Mouse (Mus musculus): ENCODE measurements around the gene Ptn. TPM values are rescaled to one million over a fixed set of nuclear protein-coding genes. Genes with fewer than 3 reads are reported as not detected.

Gene Ptn
- polyA plus RNA-seq, 1 experiment from 2014 or later = 120 TPM

DNA sequence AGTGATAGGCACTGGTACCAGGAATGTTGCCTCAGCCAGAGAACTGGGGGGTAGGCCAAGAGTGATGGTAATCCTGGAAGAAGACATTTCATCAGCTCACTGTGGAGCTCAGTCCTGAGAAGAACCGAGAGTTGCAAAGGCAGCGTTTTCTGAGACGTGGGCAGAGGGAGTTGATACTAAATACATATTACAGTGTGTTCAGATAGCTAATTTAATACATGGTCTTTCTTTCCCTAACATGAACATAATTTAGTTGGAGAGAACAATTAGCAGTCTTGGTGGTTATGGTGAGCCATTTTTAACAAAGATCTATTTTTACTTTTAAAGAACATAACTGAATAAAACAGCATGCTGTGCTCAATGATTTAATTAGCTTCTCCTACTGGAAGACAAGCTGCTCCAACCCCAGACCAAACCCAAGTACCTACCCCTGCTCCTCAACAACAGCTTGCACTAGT is 33.0 kb upstream of the Ptn start:
- no peak overlapping the region for H3K27ac ChIP-seq (ENCODE audit: low read depth, low read length)
- H3K9me3 ChIP-seq (ENCODE audit: control insufficient read depth) = no peaks in the 10 kb centered on the region

GRCm38 (mm10) chr6:36842101-36842922 is 32.3 kb upstream of the Ptn start:
- Histone ChIP-seq H3K4me2 (replicated peaks; ENCODE audit: low read depth) (no peak overlapping the region), H3K4me1 (replicated peaks; ENCODE audit: control insufficient read depth, insufficient read depth, low read length) (no peaks in the 10 kb centered on the region), H3K4me3 (ENCODE audit: low read depth, low read length) (no peak overlapping the region), H3K9me3 (ENCODE audit: control insufficient read depth) (no peaks in the 10 kb centered on the region), H3K27ac (ENCODE audit: low read depth, low read length) (no peak overlapping the region), H3K9ac (ENCODE audit: low read depth, low read length) (no peak overlapping the region), H3K27me3 (replicated peaks; ENCODE audit: control insufficient read depth, insufficient read depth, low read length) (no peaks in the 10 kb centered on the region), H3K36me3 (ENCODE audit: control insufficient read depth, insufficient read depth) (no peaks in the 10 kb centered on the region)
- WGBS = 65% methylated on average over 5 of the region's 5 CpGs
- no peak for TF ChIP-seq CTCF (IDR thresholded peaks at IDR 0.05; ENCODE audit: low read depth)
- ATAC-seq = no peak

More for the DNA sequence above, 33.0 kb upstream of the Ptn start:
- WGBS = 71% methylated on average over 3 of the region's 3 CpGs
- Histone ChIP-seq H3K36me3 (ENCODE audit: control insufficient read depth, insufficient read depth) (no peaks in the 10 kb centered on the region), H3K27me3 (replicated peaks; ENCODE audit: control insufficient read depth, insufficient read depth, low read length) (no peaks in the 10 kb centered on the region), H3K4me2 (replicated peaks; ENCODE audit: low read depth) (no peak overlapping the region), H3K4me1 (replicated peaks; ENCODE audit: control insufficient read depth, insufficient read depth, low read length) (no peaks in the 10 kb centered on the region), H3K9ac (ENCODE audit: low read depth, low read length) (no peak overlapping the region), H3K4me3 (ENCODE audit: low read depth, low read length) (no peak overlapping the region)
- no peak for TF ChIP-seq CTCF (IDR thresholded peaks at IDR 0.05; ENCODE audit: low read depth)
- ATAC-seq = no peak

GRCm38 (mm10) chr6:36841701-36842100 is 31.7 kb upstream of the Ptn start:
- Histone ChIP-seq H3K4me3 (ENCODE audit: low read depth, low read length) (no peak overlapping the region), H3K27me3 (replicated peaks; ENCODE audit: control insufficient read depth, insufficient read depth, low read length) (no peaks in the 10 kb centered on the region), H3K27ac (ENCODE audit: low read depth, low read length) (no peak overlapping the region), H3K9ac (ENCODE audit: low read depth, low read length) (no peak overlapping the region), H3K4me2 (replicated peaks; ENCODE audit: low read depth) (no peak overlapping the region), H3K4me1 (replicated peaks; ENCODE audit: control insufficient read depth, insufficient read depth, low read length) (no peaks in the 10 kb centered on the region), H3K36me3 (ENCODE audit: control insufficient read depth, insufficient read depth) (no peaks in the 10 kb centered on the region), H3K9me3 (ENCODE audit: control insufficient read depth) (no peaks in the 10 kb centered on the region)
- TF ChIP-seq CTCF (IDR thresholded peaks at IDR 0.05; ENCODE audit: low read depth) = no peak
- 54% methylated on average over 3 of the region's 3 CpGs for WGBS
- ATAC-seq = no peak

GRCm38 (mm10) chr6:36841174-36841573 is 31.2 kb upstream of the Ptn start:
- H3K36me3 ChIP-seq (ENCODE audit: control insufficient read depth, insufficient read depth) = no peaks in the 10 kb centered on the region
- H3K4me2 ChIP-seq (replicated peaks; ENCODE audit: low read depth) = no peak overlapping the region
- H3K9ac ChIP-seq (ENCODE audit: low read depth, low read length) = no peak overlapping the region
- no peak for ATAC-seq
- H3K27ac ChIP-seq (ENCODE audit: low read depth, low read length) = no peak overlapping the region
- H3K27me3 ChIP-seq (replicated peaks; ENCODE audit: control insufficient read depth, insufficient read depth, low read length) = no peaks in the 10 kb centered on the region
- TF ChIP-seq CTCF (IDR thresholded peaks at IDR 0.05; ENCODE audit: low read depth) = no peak
- H3K9me3 ChIP-seq (ENCODE audit: control insufficient read depth) = no peaks in the 10 kb centered on the region
- no peak overlapping the region for H3K4me3 ChIP-seq (ENCODE audit: low read depth, low read length)
- no peaks in the 10 kb centered on the region for H3K4me1 ChIP-seq (replicated peaks; ENCODE audit: control insufficient read depth, insufficient read depth, low read length)

- Histone ChIP-seq H3K4me1 (replicated peaks; ENCODE audit: control insufficient read depth, insufficient read depth, low read length) (no peaks in the 10 kb centered on the region), H3K9me3 (ENCODE audit: control insufficient read depth) (no peaks in the 10 kb centered on the region), H3K9ac (ENCODE audit: low read depth, low read length) (no peak overlapping the region), H3K4me3 (ENCODE audit: low read depth, low read length) (no peak overlapping the region), H3K4me2 (replicated peaks; ENCODE audit: low read depth) (no peak overlapping the region), H3K36me3 (ENCODE audit: control insufficient read depth, insufficient read depth) (no peaks in the 10 kb centered on the region), H3K27ac (ENCODE audit: low read depth, low read length) (no peak overlapping the region), H3K27me3 (replicated peaks; ENCODE audit: control insufficient read depth, insufficient read depth, low read length) (no peaks in the 10 kb centered on the region)
- ATAC-seq = no peak
- no peak for TF ChIP-seq CTCF (IDR thresholded peaks at IDR 0.05; ENCODE audit: low read depth)
- WGBS = 100% methylated on average over 1 of the region's 1 CpGs
Observed at GRCm38 (mm10) chr6:36838747-36839146, 28.7 kb upstream of the Ptn start.

DNA sequence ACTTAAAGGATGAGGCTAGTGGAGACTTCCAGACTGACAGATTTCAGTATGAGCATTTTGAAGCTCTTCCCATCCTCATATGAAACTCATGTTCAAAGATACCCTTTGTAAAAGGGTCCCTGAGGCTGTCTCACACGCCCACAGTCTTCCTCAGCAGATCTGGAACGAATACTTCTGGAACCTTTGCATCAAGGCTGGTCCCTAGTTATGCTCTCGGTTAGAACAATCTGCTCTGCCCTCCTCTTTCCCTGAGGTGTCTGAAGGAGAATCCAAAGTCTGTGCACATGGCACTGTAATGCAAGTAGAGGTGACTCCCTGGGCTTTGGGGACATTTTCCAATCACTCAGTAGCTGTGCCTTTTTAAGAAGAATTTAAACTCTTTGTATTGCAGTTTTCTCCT is 25.3 kb upstream of the Ptn start:
- Histone ChIP-seq H3K4me3 (ENCODE audit: low read depth, low read length) (no peak overlapping the region), H3K27ac (ENCODE audit: low read depth, low read length) (no peak overlapping the region), H3K9me3 (ENCODE audit: control insufficient read depth) (no peaks in the 10 kb centered on the region), H3K27me3 (replicated peaks; ENCODE audit: control insufficient read depth, insufficient read depth, low read length) (no peaks in the 10 kb centered on the region), H3K4me1 (replicated peaks; ENCODE audit: control insufficient read depth, insufficient read depth, low read length) (no peaks in the 10 kb centered on the region), H3K9ac (ENCODE audit: low read depth, low read length) (no peak overlapping the region), H3K36me3 (ENCODE audit: control insufficient read depth, insufficient read depth) (no peaks in the 10 kb centered on the region), H3K4me2 (replicated peaks; ENCODE audit: low read depth) (no peak overlapping the region)
- WGBS = 86% methylated on average over 3 of the region's 3 CpGs
- no peak for ATAC-seq
- no peak for TF ChIP-seq CTCF (IDR thresholded peaks at IDR 0.05; ENCODE audit: low read depth)

Measured in intestine, postnatal 0 days (tissue).